Comparison of ENCODE assay signal across 7 mouse cellular contexts in the genomic region with DNA sequence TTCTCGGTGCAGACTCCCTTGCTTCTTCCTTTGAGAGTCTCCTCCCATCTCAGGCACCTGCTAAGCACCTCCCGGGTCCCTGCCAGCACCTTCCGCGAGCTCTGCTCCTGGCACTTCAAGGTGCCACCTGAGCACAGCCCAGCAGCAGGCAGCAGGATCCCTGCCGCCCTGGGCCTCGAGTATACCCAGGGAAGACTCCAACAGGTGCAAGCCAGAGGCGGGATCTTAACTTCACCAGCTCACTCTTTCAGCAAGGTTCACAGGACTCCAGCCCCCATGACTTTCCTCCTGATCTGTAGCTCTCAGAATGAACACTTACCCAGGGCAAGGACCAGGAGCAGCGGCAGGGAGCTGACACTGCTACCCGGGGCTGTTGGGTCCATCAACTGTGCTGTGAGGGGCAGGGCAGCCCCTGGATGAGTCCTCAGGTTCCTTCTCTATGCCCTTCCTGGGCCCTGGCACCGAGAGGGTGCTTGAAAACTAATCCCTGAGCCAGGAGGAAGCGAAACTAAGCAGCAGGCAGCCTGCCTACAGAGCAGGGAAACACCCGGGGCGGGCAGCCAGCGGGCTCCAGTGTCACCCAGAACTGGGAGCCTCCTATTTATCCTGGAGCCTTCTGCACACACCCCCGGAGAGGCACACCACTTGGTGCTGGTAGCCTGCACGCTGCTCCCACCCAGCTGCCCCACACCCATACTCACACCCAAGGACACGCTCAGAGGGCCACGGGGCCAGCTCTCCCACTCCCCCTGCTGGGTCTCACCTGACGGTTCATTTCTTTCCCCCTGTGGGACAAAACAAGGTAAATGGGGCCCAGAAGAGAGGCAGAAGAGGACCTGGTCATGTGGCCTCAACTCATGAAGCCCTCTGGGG. TPM values are rescaled to one million over a fixed set of nuclear protein-coding genes. Genes with fewer than 3 reads are reported as not detected.
A peak's percentile ranks its signal among the peaks of the same experiment; 100 is the strongest.
DNase-seq lines count a peak whose midpoint lies in the region; ATAC-seq lines count a peak whose summit lies in the region.

A gene (minus strand): TSS at position 656 of the 873 bp plus-strand sequence.

- peak within 1 kb of the TSS; percentile 68 for H3K4me2 ChIP-seq in limb, embryonic 13.5 days (replicated peaks)
- peak within 1 kb of the TSS; percentile 45 for H3K4me2 ChIP-seq in midbrain, embryonic 15.5 days

- peak within 1 kb of the TSS; percentile 62 for H3K9ac ChIP-seq in limb, embryonic 13.5 days
- 0 out of 2 replicates have a peak within 1 kb of the TSS, but pooled peaks have one; percentile 21 for H3K9ac ChIP-seq in midbrain, embryonic 15.5 days

- peak; percentile 65 for DNase-seq in adipocyte (ENCODE audit: low spot score)
- peak; percentile 57 for DNase-seq in embryonic facial prominence, embryonic 10.5 days (ENCODE audit: low spot score)
- peak; percentile 72 to 77 for DNase-seq in heart, adult 18-20 months
- DNase-seq in kidney, adult 18-20 months: peak; percentile 79
- peak; percentile 9 for DNase-seq in spleen, adult 12 weeks (ENCODE audit: low spot score)

- ATAC-seq in limb, embryonic 13.5 days (ENCODE audit: low FRiP score, low read depth): peak; percentile 81
- peak; percentile 77 for ATAC-seq in midbrain, embryonic 15.5 days (replicated peaks)

- 12% methylated on average over 19 of the region's 19 CpGs for WGBS in embryonic facial prominence, embryonic 10.5 days
- WGBS in limb, embryonic 13.5 days: 7% methylated on average over 19 of the region's 19 CpGs
- 18% methylated on average over 19 of the region's 19 CpGs for WGBS in midbrain, embryonic 15.5 days

- H3K9me3 ChIP-seq in embryonic facial prominence, embryonic 10.5 days: no peaks in the 10 kb centered on the region
- no peaks in the 10 kb centered on the region for H3K9me3 ChIP-seq in limb, embryonic 13.5 days
- no peaks in the 10 kb centered on the region for H3K9me3 ChIP-seq in midbrain, embryonic 15.5 days

- H3K36me3 ChIP-seq in embryonic facial prominence, embryonic 10.5 days (replicated peaks): no peaks in the 10 kb centered on the region
- H3K36me3 ChIP-seq in limb, embryonic 13.5 days: no peaks in the 10 kb centered on the region
- H3K36me3 ChIP-seq in midbrain, embryonic 15.5 days (replicated peaks): no peaks in the 10 kb centered on the region

- peaks cover 7% of the 10 kb centered on the region for H3K4me1 ChIP-seq in embryonic facial prominence, embryonic 10.5 days
- H3K4me1 ChIP-seq in limb, embryonic 13.5 days: peaks cover 13% of the 10 kb centered on the region
- H3K4me1 ChIP-seq in midbrain, embryonic 15.5 days: peaks cover 8% of the 10 kb centered on the region; the same call in 1 of the 2 replicates

- peak within 1 kb of the TSS; percentile 52 for H3K4me3 ChIP-seq in embryonic facial prominence, embryonic 10.5 days
- peak within 1 kb of the TSS; percentile 44 for H3K4me3 ChIP-seq in limb, embryonic 13.5 days
- peak within 1 kb of the TSS; percentile 27 for H3K4me3 ChIP-seq in midbrain, embryonic 15.5 days

- H3K27ac ChIP-seq in embryonic facial prominence, embryonic 10.5 days (replicated peaks): peak within 1 kb of the TSS; percentile 20; the same call in 1 of the 2 replicates
- no peak within 1 kb of the TSS for H3K27ac ChIP-seq in limb, embryonic 13.5 days
- no peak within 1 kb of the TSS for H3K27ac ChIP-seq in midbrain, embryonic 15.5 days

- peaks cover 15% of the 10 kb centered on the region for H3K27me3 ChIP-seq in embryonic facial prominence, embryonic 10.5 days (replicated peaks; ENCODE audit: low read depth, poor library complexity, severe bottlenecking)
- peaks cover 9% of the 10 kb centered on the region for H3K27me3 ChIP-seq in limb, embryonic 13.5 days
- H3K27me3 ChIP-seq in midbrain, embryonic 15.5 days (replicated peaks): no peaks in the 10 kb centered on the region

RNA-seq across cellular contexts. Expression of the gene that starts here (rescaled TPM):
- polyA plus RNA-seq in embryonic facial prominence, embryonic 10.5 days (2016; fragmentation: Nextera tagmentation; extraction: Ambion mirVana): 0.14 and 0.16 TPM in 2 replicates
- 1 to 10 TPM; 1.6 to 2.5 TPM for total RNA-seq in heart, adult 18-20 months (2021)
- polyA plus RNA-seq in limb, embryonic 13.5 days (2015; fragmentation: Nextera tagmentation; extraction: Ambion mirVana): 2.1 and 2.2 TPM in 2 replicates
- 0.15 TPM in 1 of 2 replicates, not detected in the other for polyA plus RNA-seq in midbrain, embryonic 15.5 days (2015; fragmentation: Nextera tagmentation; extraction: Ambion mirVana)

Comparison
In these comparisons a context has a peak if more than half of its experiments do, and no peak if none do; other contexts are left out.
1. Peak in DNase-seq, H3K4me3 ChIP-seq and H3K27ac ChIP-seq in embryonic facial prominence, embryonic 10.5 days; RNA of the gene not detected or under 1 TPM.
2. Peak in ATAC-seq, H3K4me3 ChIP-seq, H3K9ac ChIP-seq and H3K4me2 ChIP-seq in midbrain, embryonic 15.5 days; RNA of the gene not detected or under 1 TPM.
3. DNase-seq: peak in every context shown above with its lines; median percentile 79 in kidney, adult 18-20 months; 74 in heart, adult 18-20 months; 65 in adipocyte; 57 in embryonic facial prominence, embryonic 10.5 days; 9 in spleen, adult 12 weeks.